Comparison of ENCODE assay signal across 26 mouse cellular contexts in genomic region chr4:89170931-89171330, GRCm38 (mm10). TPM values are rescaled to one million over a fixed set of nuclear protein-coding genes. Genes with fewer than 3 reads are reported as not detected.
"Had no signal": no experiment of that assay in that cellular context is flagged by ENCODE, and none has a peak within 500 bp of the region (broad histone marks: within the 10 kb centered on the region; RNA-seq: fewer than 3 reads in every experiment).

No protein-coding gene starts in this region.

- H3K27ac ChIP-seq: embryonic facial prominence, embryonic 10.5 days; embryonic facial prominence, embryonic 12.5 days; embryonic facial prominence, embryonic 13.5 days; embryonic facial prominence, embryonic 15.5 days; forebrain, embryonic 10.5 days; forebrain, embryonic 12.5 days; forebrain, embryonic 13.5 days; forebrain, embryonic 15.5 days; gastrocnemius, adult 2 months; heart, adult 2 months had no signal

- H3K27me3 ChIP-seq: embryonic facial prominence, embryonic 12.5 days; embryonic facial prominence, embryonic 13.5 days; embryonic facial prominence, embryonic 15.5 days; forebrain, embryonic 12.5 days; forebrain, embryonic 13.5 days; forebrain, embryonic 15.5 days had no signal

- DNase-seq: cerebellum, adult 2 months; cerebellum, adult 8-10 months; cerebellum, adult 9-10 months; cerebellum, adult 9-11 months; cerebellum, postnatal 10 days; cerebellum, postnatal 14 days; cerebellum, postnatal 25 days; cerebellum, postnatal 36 days; embryo, embryonic 11 days; forebrain, postnatal 0 days; gastrocnemius, adult 2 months; gastrocnemius, postnatal 10 days; gastrocnemius, postnatal 14 days; gastrocnemius, postnatal 25 days; gastrocnemius, postnatal 36 days; heart, adult 18-20 months; heart, adult 2 months had no signal

- H3K9me3 ChIP-seq: embryonic facial prominence, embryonic 10.5 days; embryonic facial prominence, embryonic 12.5 days; embryonic facial prominence, embryonic 13.5 days; embryonic facial prominence, embryonic 15.5 days; forebrain, embryonic 12.5 days; forebrain, embryonic 13.5 days; forebrain, embryonic 15.5 days had no signal

- H3K4me1 ChIP-seq: embryonic facial prominence, embryonic 10.5 days; embryonic facial prominence, embryonic 12.5 days; embryonic facial prominence, embryonic 13.5 days; embryonic facial prominence, embryonic 15.5 days; forebrain, embryonic 10.5 days; forebrain, embryonic 12.5 days; forebrain, embryonic 13.5 days; forebrain, embryonic 15.5 days had no signal

- H3K4me3 ChIP-seq: embryonic facial prominence, embryonic 10.5 days; embryonic facial prominence, embryonic 12.5 days; embryonic facial prominence, embryonic 13.5 days; embryonic facial prominence, embryonic 15.5 days; erythroblast, embryonic 14.5 days; forebrain, embryonic 10.5 days; forebrain, embryonic 12.5 days; forebrain, embryonic 13.5 days; forebrain, embryonic 15.5 days; gastrocnemius, adult 2 months; heart, adult 2 months had no signal

RNA-seq across cellular contexts. Expression of gene Mtap, which starts 34.0 kb away (rescaled TPM):
- polyA plus RNA-seq: erythroblast, embryonic 14.5 days had no signal
